Mouse (Mus musculus): ENCODE measurements around the gene Nudt5. TPM values are rescaled to one million over a fixed set of nuclear protein-coding genes. Genes with fewer than 3 reads are reported as not detected.
A peak's percentile ranks its signal among the peaks of the same experiment; 100 is the strongest.
"Not testable (repeated sequence)": the region's sequence is repeated elsewhere in the genome, so short reads cannot be mapped to it uniquely, and the experiment has no call there.

Nudt5 gene
- 99.1 and 123 TPM in 2 replicates for polyA plus RNA-seq (2016; fragmentation: Nextera tagmentation; extraction: Ambion mirVana)

DNA sequence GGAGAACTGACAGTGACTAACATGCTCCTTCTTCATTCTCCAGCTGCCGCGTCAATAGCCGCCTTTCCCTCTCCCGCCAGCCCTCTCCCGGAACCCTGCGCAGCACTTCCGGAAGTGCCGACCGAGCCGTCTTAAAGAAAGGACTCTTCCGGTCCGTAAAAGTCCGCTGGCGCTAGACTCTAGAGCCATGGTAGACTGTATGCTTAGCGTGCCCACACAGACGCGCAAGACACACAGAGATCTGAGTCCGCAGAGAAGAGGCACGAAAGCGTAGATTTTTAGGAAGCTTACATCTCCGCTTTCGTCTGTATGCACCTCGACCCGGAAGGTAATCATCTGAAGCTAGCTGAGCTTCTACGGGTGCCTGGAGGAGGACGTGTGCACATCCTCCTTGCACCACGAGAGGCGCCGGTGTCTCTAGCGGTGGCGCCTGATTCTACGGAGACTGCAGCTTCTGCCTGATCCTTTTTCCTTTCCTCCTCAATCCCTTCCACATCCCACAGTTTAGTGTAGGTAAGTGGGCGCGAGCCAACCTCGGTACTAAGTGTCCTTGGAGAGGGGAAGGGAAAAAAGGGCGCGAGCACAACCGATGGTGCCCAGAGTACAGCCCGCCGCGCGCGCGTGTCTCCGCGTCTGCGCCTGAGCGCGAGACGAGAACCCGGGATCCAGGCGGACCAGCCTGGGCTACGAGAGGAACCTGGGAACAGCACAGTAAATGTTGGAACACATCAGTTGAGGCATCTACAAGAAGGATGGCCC lies at the start of gene Nudt5, which contains the start of gene Cdc123:
Gene Nudt5 (plus strand): TSS at position 147 of the 759 bp plus-strand sequence.
Gene Cdc123 (minus strand): TSS at position 292 of the 759 bp plus-strand sequence.
- Histone ChIP-seq H3K9me3 (replicated peaks) (no peaks in the 10 kb centered on the region), H3K27me3 (ENCODE audit: low read depth, poor library complexity, severe bottlenecking) (no peaks in the 10 kb centered on the region), H3K4me1 (peaks cover 14% of the 10 kb centered on the region), H3K36me3 (peaks cover 48% of the 10 kb centered on the region), H3K27ac (replicated peaks) (peak within 1 kb of the TSS; percentile 92), H3K4me3 (peak within 1 kb of the TSS; percentile 69)
- WGBS = under 1% methylated on average over 53 of the region's 53 CpGs
- DNase-seq (ENCODE audit: low spot score) = peak; percentile 89

DNA sequence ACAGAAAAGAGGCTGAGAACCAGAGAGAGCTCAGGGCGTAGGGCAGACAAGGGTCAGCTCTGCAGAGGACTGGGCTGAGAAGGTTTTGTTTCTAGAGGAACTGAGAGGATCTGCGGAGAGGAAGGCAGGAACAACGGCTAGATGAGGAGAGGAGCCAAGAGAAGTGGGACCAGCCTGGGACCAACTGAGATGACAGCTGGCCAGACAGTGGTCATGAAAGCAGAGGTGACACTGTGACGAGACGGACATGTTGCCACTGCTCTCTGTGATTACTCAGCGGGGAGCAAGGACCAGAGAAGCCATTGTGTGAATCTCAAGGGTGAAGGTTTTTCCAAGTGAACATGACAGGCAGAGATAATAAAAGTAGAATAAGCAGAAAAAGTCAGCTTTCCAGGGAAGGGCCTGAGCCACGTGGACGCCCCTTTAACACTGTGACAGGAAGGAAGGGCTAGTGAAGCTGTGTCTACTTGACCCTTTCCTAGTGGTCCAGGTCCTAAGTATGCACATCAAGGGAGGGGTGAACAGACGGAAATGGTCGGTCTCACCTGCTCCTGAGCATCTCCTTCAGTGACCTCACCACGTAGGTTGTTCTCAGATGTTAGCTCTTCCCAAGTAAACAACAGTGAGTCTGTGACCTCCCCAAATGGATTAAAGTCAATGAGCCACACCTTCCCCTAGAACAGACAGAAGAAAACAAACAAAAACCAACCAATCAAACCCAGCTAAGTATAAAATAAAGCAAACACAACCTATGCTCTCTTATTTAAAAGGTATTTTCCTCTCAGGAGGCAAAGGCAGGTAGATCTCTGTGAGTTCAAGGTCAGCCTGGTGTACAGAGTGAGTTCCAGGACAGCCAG lies 46.8 kb upstream of the Nudt5 start:
- WGBS = 93% methylated on average over 11 of the region's 11 CpGs
- no peak overlapping the region for H3K27ac ChIP-seq (replicated peaks)

DNA sequence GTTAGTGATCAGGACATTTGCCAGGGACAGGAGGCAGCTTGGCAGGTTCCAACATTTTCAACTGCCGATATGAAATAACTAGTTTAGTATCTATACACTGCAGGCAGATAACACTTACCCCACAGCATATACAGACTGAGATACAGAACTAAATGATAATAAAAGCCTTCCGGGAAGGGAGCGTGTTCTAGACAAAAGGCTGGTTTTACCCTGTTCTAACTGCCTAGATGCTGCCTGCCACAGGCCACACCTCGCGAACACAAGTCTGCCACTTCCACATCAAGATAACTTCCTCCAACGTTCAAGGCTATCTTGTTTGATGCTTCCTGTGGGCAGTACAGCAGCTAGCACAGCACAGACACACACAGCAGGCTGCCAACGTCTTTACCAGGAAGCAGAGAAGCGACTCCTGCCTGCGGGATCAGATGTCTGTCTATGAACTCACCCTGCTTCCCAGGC lies 43.6 kb upstream of the Nudt5 start:
- Histone ChIP-seq H3K27me3 (ENCODE audit: low read depth, poor library complexity, severe bottlenecking) (no peaks in the 10 kb centered on the region), H3K27ac (replicated peaks) (no peak overlapping the region), H3K4me1 (no peaks in the 10 kb centered on the region), H3K4me3 (no peak overlapping the region), H3K9me3 (replicated peaks) (peaks cover 5% of the 10 kb centered on the region; the same call in 1 of the 2 replicates), H3K36me3 (peaks cover 100% of the 10 kb centered on the region)
- WGBS = 90% methylated on average over 9 of the region's 9 CpGs
- DNase-seq (ENCODE audit: low spot score) = no peak

More for the DNA sequence above, 46.8 kb upstream of the Nudt5 start:
- H3K9me3 ChIP-seq (replicated peaks) = peaks cover 5% of the 10 kb centered on the region; the same call in 1 of the 2 replicates
- H3K27me3 ChIP-seq (ENCODE audit: low read depth, poor library complexity, severe bottlenecking) = no peaks in the 10 kb centered on the region
- DNase-seq (ENCODE audit: low spot score) = no peak
- no peak overlapping the region for H3K4me3 ChIP-seq
- H3K4me1 ChIP-seq = no peaks in the 10 kb centered on the region
- peaks cover 100% of the 10 kb centered on the region for H3K36me3 ChIP-seq

DNA sequence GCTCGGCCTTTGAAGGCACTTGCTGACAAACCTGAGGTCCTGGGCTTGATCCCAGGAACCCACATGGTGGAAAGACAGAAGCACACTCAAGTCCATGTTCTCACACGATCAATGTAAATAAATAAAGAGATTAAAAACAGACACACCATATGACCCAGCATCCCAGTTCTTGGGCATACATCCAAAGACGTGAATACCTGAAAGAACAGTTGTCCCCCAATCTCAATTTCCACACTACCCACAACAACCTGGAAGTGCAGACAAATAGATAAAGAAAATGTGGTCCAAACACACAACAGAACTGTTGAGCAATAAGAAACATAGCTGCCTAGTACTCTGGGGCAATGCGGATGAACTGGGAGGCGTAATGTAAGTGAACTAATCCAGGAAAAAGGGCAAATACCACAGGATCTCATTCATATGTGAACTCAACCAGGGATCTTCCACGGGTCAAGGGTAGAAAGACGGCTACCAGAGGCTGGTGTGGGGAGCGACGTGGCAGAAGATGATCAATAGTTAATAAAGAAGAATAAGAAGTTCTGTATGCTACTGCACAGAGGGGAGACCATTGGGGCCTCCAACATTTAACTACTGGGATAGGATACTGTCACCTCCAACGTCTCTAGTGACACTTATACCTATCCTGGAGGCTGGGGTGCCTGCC lies 42.8 kb upstream of the Nudt5 start:
- Histone ChIP-seq H3K36me3 (peaks cover 95% of the 10 kb centered on the region), H3K27ac (replicated peaks) (no peak overlapping the region), H3K9me3 (replicated peaks) (peaks cover 5% of the 10 kb centered on the region; the same call in 1 of the 2 replicates), H3K27me3 (ENCODE audit: low read depth, poor library complexity, severe bottlenecking) (no peaks in the 10 kb centered on the region), H3K4me1 (no peaks in the 10 kb centered on the region), H3K4me3 (no peak overlapping the region)
- DNase-seq (ENCODE audit: low spot score) = no peak
- WGBS = 91% methylated on average over 10 of the region's 10 CpGs

DNA sequence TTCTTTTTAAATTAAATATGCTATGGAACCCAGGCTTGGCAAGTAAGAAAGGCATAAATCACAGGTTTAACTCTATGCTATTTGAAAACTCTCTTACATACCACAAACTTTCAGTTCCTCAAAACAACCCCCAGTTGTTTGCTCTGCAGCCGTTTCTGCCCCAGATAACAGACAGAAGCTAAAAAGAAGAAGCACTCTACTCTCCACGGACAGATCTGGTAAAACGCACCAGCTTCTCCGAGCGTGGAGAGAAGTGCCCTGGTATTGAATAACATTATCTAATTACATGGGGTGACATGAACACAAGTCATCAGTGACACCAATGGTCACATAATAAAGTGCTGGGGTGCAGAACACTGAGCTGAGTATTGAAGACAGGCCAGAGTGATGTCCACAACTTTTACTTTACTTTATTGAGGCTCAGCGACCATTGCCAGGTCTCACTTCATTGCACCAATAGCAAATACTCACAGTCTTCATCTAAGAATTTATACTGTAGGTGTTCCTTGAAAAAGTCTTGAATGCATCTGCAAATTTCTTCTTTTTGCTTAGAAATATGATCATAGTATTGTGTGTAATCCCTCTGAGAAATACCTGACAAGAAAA lies 40.3 kb upstream of the Nudt5 start:
- 92% methylated on average over 6 of the region's 6 CpGs for WGBS
- H3K4me1 ChIP-seq = no peaks in the 10 kb centered on the region
- no peak for DNase-seq (ENCODE audit: low spot score)
- no peak overlapping the region for H3K4me3 ChIP-seq
- peaks cover 92% of the 10 kb centered on the region for H3K36me3 ChIP-seq
- no peaks in the 10 kb centered on the region for H3K27me3 ChIP-seq (ENCODE audit: low read depth, poor library complexity, severe bottlenecking)
- no peak overlapping the region for H3K27ac ChIP-seq (replicated peaks)
- H3K9me3 ChIP-seq (replicated peaks) = peaks cover 5% of the 10 kb centered on the region; the same call in 1 of the 2 replicates

DNA sequence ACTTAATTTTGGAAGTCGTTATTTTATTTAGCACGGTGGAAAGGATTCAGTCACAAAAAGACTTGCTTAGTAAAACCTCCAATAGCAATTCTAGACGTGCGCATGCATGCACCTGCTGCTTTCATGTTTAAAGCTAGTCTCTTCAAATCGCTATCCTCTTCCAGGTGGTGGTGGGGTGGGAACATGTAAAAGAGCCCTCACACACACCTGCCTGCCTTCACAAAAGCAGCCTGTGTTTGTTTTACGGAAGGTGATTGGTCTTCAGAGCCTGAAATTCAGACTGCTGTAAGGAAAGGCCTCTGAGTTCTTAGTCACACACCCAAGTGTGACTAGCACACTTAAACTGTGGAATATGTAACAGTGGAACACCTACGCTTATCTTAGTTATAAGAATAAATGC lies 39.6 kb upstream of the Nudt5 start:
- no peak overlapping the region for H3K4me3 ChIP-seq
- DNase-seq (ENCODE audit: low spot score) = no peak
- H3K27ac ChIP-seq (replicated peaks) = no peak overlapping the region
- H3K27me3 ChIP-seq (ENCODE audit: low read depth, poor library complexity, severe bottlenecking) = no peaks in the 10 kb centered on the region
- no peaks in the 10 kb centered on the region for H3K4me1 ChIP-seq
- H3K9me3 ChIP-seq (replicated peaks) = peaks cover 5% of the 10 kb centered on the region; the same call in 1 of the 2 replicates
- peaks cover 92% of the 10 kb centered on the region for H3K36me3 ChIP-seq
- WGBS = 94% methylated on average over 7 of the region's 7 CpGs

DNA sequence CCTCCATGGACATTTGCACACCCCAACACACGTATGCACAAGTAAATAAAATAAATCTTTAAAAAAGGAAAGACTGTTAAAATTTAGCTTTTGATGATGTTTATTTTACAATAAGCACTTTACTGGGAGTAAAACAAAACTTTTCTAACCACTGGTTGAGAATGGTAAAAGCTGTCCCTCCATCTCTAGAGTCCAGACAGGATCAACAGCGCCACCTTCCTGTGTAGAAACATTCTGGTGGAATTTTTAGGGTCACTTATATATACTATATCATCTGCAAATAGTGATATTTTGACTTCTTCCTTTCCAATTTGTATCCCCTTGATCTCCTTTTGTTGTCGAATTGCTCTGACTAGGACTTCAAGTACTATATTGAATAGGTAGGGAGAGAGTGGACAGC lies 38.6 kb upstream of the Nudt5 start:
- 87% methylated on average over 3 of the region's 3 CpGs for WGBS
- not testable (repeated sequence) for H3K4me1 ChIP-seq; H3K9me3 ChIP-seq (replicated peaks); DNase-seq (ENCODE audit: low spot score); H3K27ac ChIP-seq (replicated peaks); H3K4me3 ChIP-seq; H3K27me3 ChIP-seq (ENCODE audit: low read depth, poor library complexity, severe bottlenecking)
- peaks cover 92% of the 10 kb centered on the region for H3K36me3 ChIP-seq

DNA sequence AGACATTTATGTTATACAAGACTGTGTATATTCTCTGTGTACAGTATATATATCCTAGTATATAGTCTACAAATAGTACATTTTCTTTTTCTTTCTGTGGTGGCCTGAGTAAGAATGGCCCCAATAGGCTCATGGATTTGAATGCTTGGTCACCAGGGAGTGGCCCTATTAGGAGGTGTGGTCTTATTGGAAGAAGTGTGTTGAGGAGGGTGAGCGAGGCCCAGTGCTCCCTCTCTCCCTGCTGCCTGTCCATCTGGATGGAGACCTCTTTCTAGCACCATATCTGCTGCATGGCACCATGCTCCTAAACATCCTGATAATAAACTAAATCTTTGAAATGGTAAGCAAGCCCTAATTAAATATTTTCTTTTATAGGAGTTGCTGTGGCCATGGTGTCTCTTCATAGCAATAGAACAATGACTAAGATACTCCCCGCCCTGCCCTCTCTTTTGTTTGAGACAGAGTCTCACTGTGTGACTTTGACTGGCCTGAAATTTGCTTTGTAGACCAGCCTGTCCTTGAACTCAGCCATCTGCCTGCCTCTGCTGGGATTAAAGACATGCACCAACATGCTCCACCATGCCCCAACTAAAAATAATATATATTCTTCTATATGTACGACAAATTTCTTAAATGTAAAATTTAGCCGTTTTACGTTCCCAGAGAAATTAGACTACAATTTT lies 34.6 kb upstream of the Nudt5 start:
- Histone ChIP-seq H3K27ac (replicated peaks) (no peak overlapping the region), H3K9me3 (replicated peaks) (no peaks in the 10 kb centered on the region), H3K4me1 (no peaks in the 10 kb centered on the region), H3K36me3 (peaks cover 84% of the 10 kb centered on the region), H3K27me3 (ENCODE audit: low read depth, poor library complexity, severe bottlenecking) (no peaks in the 10 kb centered on the region), H3K4me3 (no peak overlapping the region)
- no peak for DNase-seq (ENCODE audit: low spot score)
- 90% methylated on average over 5 of the region's 5 CpGs for WGBS

DNA sequence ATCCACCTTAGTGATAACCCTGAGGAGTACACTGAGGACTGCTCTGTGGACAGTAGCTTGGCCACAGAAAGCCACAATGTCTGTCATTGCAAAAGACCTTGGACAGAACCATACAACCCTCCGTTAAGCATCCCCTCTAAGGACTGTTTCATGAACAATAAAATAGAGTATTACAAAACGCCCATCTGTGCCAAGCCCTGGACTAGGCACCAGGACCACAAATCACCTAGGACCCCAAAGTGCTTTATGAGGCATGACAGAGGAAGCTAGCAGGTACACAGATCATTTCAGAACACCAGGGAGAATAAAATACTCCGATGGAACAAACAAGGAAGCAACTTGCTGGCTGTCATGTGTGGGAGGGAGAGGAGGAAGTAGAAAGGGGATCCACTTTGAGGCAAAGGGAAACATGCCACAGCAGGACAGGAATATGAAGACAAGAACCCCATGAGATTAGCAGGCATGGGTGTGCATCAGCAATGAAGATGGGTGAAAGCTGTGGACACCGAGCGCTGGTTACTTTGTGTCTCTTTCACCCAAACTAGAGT lies 33.5 kb upstream of the Nudt5 start:
- WGBS = 93% methylated on average over 5 of the region's 5 CpGs
- H3K27ac ChIP-seq (replicated peaks) = no peak overlapping the region
- no peak overlapping the region for H3K4me3 ChIP-seq
- no peaks in the 10 kb centered on the region for H3K4me1 ChIP-seq
- no peaks in the 10 kb centered on the region for H3K27me3 ChIP-seq (ENCODE audit: low read depth, poor library complexity, severe bottlenecking)
- H3K9me3 ChIP-seq (replicated peaks) = no peaks in the 10 kb centered on the region
- no peak for DNase-seq (ENCODE audit: low spot score)
- H3K36me3 ChIP-seq = peaks cover 83% of the 10 kb centered on the region

DNA sequence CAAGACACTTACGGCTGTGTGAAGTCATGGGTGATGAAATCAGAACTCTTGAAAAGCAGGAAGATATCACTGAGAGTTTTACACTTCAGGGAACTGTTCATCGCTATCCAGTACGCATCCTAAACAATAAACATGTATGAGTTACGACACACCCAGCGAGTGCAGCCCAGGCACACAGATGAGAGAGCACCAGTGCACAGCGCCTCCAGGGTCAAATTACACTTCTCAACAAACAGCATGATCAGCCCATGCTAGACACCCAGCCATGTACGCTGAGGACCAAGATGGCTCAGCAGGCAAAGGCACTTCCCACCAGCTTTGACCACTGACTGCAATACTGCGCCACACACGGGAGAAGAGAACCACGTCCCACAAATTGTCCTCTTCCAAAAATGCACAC lies 23.6 kb upstream of the Nudt5 start:
- DNase-seq (ENCODE audit: low spot score) = no peak
- no peaks in the 10 kb centered on the region for H3K9me3 ChIP-seq (replicated peaks)
- 91% methylated on average over 10 of the region's 10 CpGs for WGBS
- no peak overlapping the region for H3K4me3 ChIP-seq
- no peaks in the 10 kb centered on the region for H3K27me3 ChIP-seq (ENCODE audit: low read depth, poor library complexity, severe bottlenecking)
- H3K36me3 ChIP-seq = peaks cover 86% of the 10 kb centered on the region
- H3K4me1 ChIP-seq = no peaks in the 10 kb centered on the region
- H3K27ac ChIP-seq (replicated peaks) = no peak overlapping the region

DNA sequence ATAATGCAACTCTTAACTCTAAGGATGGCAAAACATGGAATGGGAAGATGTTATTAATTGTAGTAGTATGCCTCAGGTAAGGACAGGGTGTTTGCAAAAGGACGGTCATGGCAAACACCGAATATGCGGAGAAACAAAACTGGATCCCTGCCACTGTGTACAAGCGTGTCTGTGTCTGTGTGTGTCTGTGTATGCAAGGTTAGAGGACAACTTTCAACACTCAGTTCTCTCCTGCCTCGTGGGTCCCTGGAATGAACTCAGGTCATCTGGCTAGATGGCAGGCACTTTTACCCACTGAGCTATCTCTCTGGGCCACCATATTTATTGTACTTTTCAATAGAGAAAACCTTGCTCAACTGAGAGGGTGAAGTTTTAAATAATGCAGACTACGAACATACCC lies 22.4 kb upstream of the Nudt5 start:
- H3K36me3 ChIP-seq = peaks cover 86% of the 10 kb centered on the region
- no peaks in the 10 kb centered on the region for H3K4me1 ChIP-seq
- WGBS = 98% methylated on average over 6 of the region's 6 CpGs
- no peaks in the 10 kb centered on the region for H3K27me3 ChIP-seq (ENCODE audit: low read depth, poor library complexity, severe bottlenecking)
- H3K9me3 ChIP-seq (replicated peaks) = no peaks in the 10 kb centered on the region
- DNase-seq (ENCODE audit: low spot score) = no peak
- no peak overlapping the region for H3K27ac ChIP-seq (replicated peaks)
- no peak overlapping the region for H3K4me3 ChIP-seq

Data from midbrain, embryonic 10.5 days (tissue).